Mouse (Mus musculus) heart, adult 11 months (tissue): ENCODE measurements at regions not wholly inside any gene's neighbourhood (a gene's known extent, or its start where the extent isn't known, plus 50 kb on each side); places are given as distances from the start of the nearest gene placed in this dataset.

ENCODE experiments used
- DNase-seq: peaks from one replicate; pipeline ENCODE4 v3.0.0; 2022

DNA sequence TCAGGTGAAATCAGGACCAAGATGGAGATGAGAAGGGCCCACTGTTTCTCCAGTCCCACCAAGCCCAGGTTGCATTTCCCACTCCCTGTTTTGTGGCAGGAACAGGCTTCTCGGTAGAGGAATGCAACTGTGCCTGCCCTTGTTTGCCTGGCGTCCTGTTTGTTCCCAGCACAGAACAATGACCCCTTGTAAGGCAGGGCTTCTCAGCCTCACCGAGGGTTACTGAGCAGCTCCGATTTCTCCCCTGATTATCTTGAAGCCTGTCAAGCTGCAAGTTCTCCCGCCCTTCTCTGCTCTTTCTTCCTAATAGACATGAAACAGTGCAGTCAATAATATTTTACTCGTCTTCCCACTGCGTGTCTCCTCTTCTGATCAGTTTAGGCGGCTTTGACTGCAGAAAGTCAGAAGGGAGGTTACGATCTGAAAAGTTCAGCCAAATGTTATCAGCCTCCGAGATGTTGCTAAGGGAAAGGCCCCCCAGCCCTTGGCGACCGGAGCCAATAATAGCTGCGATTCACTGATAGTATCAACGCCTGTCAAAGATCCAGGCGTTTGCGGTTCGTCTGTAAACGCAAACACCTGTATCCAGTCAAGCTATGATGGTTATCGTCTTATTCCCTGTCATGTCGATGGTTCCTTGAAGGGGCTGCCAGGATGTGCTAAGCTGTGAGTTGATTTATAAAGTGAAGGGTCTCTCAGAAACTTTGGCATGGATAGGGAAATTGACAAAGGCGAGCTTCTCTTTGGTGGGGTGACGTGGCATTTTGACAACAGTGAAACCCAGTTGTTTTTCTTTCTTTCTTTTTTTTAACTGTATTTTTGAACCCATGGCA lies 287.7 kb upstream of the Zfp507 start:
- DNase-seq = peak; percentile 75

DNA sequence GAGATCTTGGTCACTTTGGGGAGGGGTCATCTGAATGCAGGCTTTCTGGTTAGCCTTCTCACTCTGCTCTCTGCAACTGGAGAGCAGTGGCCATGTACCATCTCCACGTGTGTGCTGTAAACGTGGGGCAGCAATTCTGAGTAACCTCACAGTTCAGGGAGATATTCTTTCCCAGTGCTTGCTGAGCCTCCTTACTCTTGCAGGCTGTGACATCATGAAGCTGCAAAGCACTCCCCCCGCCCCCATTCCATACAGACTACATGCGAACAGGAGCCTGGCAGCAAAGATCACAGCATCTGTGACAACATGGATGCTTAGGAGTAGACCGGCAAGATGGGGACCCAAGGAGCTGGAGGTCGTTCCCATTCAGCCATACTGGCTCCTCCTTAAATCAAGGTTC lies 284.8 kb upstream of the Zfp507 start:
- peak; percentile 69 for DNase-seq

DNA sequence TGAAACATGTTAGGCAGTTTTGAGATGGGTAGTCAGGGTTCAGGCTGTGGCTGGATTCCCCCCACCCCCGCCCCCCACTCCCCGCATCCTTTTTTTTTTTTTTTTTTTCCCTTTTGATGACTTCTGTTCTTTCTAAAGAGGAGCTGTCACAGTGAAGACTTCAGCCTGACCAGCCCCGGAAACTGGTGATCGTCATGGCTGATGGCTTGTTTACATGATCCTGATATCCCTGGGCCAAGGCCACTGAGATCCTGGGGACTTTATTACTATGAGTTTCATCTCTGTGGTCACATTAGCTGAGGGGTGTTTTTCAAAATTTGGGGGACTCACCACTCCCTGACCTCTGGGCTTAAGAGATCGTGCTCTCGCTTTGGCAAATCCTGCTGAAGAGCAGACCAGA lies 275.9 kb upstream of the Zfp507 start:
- peak; percentile 86 for DNase-seq

DNA sequence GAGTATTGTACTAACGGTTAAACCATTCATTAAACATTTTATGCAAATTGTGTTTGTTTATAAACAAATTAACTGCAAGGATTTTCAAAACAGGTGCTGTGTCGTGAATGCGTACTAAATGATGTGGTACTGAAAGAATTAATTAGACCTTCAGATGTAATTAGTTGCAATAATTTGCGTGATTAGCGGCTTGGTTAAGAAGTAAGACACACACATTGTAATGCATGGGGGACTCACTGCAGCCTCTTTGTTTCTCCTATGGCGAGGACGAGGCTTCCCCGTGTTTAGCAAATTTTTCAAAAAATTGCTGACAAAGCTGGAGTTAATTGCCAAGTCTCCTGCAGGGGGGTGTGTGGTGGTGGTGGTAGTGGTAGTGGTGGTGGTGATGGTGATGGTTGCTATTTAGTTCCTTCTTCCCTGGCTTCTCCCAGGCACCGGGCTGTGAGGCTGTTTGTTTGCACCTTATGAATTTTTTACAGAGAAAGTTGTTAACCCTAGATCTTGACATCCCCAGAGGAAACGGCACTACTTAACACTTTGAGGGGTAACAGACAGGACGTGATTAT lies 275.4 kb upstream of the Zfp507 start:
- no peak for DNase-seq

DNA sequence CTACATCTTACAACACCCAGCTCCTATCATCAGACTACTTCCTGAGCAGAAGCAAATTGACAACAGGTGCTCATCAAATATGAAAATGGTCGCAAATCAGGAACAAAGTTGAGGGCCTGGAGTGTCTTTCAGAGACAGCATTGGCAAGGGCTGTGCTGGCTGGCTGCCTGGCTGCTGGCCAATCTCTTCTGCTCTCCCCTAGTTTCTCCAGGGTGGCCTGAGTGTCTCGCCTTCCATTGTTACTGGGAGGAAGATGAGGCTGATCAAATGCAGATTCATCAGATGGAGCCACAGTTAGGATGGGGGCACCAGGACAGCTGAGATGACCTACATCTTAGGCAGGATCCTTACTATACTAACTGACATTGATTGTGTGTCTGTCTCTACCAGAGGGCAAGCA lies 274.5 kb upstream of the Zfp507 start:
- DNase-seq = no peak

DNA sequence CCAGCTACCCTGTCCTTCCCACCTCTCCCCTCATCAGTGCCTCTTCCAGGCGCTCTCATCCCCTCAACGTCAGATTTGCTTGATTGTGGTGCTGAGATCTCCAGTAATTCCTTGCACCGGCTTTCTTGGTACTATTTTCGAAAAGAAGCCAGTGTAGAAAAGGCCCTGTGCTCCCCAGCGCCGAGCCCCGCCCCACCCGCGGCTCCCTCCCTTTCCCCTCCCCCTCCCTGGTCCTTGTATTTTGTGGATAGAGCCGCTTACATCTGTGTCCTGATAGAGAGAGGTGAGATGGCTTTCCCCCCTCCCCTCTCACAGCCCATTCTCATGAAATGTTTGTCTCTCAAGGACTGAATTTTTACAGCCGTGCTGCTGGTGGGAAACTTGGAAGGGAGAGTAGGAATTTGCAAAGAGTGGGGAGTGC lies 273.2 kb upstream of the Zfp507 start:
- DNase-seq = peak; percentile 90

DNA sequence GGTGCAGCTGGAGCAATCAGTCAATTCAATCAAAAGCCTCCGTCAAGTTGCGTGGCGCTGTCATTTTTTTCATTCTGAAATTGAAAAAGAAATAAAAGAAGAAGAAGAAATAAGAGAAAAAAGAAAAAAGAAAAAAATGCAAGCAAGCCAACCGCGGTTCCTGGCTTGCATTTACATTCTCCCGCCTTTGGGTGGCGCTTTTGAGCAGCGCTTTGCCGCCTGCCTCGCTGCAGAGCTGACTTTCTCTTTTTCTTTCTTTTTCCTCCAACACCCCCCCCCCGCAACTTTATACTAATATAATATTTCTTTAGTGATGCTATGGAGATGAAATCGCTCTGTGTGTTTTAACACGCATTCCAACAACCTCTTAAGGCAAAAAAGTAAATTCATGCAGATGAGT lies 269.0 kb upstream of the Zfp507 start:
- DNase-seq = no peak

DNA sequence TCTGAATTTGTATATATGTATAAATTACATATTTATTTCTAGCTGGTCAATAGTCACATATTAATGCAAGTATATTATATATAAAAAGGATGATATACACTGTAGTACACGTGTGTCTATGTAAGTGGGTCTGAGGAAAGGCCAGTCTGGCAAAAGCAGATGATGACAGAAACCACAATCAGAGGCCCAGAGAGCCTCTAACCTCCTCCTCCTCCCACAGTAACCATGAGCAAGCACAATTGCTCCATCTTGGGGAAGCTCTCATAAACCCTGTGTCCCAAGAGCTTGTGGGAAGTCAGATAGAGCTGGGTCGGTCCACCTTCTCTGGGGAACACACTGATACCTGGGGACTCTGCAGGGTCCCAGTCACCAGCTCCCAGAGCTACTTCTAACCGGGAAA lies 263.9 kb upstream of the Zfp507 start:
- DNase-seq = no peak

DNA sequence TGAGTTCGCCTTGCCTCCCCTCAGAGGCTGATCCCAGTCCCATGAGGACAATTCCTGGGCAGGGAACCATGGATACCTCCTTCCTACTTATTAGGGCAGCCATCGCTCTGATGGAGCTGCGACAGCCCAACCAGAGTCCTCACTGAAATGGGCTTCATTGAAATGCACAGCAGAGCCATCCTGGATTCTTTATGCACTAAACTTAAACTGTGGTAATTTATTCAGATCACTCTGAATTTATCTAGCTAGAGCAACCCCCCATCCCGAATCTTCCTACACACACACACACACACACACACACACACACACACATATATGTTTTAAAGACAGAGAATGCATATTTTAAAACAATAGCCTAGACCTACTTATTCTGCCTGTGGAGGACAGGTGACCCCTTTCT lies 258.9 kb upstream of the Zfp507 start:
- no peak for DNase-seq

DNA sequence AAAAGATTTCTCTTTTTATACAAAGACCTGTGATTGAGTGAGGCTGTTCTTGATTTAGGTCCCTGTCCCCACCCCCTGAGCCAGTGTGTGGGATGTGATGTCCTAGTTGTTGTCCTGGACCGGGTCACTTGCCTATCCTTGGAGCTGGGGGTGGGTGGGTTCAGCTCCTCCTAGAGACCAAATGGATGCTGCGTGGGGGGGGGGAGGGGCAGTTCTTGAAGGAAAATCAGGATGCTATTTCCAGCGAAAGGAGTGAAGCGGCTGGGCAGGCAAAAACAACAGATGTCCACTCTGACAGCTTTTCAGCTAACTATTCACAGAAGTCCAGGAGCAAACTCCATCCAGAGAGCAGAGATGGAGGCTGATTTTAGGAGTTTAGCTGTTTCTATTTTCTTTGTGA lies 257.6 kb upstream of the Zfp507 start:
- no peak for DNase-seq

DNA sequence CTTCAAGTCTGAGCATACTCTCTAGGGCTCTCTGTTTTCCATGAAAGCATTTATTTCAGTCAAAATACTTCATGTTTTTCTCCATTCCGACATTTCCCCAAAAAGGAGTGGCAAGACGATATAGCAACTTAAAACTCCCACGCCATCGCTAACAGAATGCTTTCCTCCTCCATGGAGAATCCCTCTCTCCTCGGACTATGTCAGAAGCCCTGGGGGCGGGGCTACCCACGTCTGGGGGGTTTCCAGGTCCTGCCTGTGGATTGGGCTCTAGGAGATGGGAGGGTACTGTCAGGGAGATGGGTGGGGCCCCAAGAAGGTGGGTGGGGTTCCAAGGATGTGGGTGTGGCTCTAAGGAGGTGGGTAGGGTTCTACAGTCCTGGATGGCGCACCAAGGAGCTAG lies 243.2 kb upstream of the Zfp507 start:
- DNase-seq = no peak

DNA sequence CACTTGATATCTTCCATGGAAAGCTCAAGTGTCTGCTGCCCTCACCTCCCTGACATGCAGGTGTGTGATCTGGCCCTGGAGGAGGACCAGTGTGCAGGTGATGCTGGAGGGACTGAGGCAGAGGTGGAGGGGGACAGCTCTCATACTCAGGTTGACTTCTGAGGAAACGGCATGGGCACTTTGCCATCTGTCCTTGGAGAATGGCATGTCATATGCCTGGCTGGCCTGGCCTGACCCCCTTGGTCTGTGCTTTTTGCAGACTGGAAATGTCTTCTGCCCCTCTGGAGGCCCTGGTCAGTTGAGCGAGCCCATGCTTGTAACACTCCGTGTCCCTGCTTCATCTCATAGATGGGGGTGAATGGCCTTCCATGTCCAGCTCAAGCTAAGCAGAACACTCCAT lies 229.1 kb upstream of the Zfp507 start:
- peak; percentile 82 for DNase-seq

DNA sequence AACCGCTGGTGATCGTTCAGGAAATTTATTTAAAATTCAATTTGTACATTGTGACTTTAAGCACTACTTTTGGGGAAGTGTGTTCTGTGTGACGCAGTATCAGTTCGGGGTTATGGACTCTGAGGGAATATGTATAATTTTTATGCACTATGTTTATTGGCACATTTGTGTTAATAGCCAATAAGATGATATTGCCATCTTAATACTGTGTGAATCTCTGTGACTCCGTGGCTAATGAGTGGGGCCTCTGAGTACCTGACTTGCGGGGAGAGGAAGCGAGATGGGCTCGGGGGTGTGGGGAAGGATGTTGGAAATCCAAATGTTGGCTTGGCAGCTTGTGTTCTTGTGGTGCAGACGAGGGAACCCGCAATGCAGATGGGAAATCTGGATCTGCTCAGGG lies 220.2 kb upstream of the Zfp507 start:
- DNase-seq = no peak

DNA sequence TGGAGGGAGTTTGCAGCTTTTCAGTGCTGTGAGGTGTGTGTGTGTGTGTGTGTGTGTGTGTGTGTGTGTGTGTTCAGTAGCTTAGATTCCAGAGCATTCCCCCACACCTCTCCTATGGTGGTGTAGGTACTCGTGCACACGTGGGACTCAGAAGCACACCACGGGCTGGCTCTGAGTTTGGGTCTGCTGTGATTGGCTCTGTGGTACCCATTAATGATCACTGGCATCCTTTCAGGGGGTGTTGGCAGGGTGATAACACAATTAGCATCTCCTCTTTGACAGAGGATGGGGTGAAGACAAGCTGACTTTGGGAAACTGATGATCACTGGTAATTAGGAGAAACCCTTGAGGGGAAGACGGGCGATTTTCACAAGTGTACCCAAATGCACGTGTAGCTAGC lies 219.7 kb upstream of the Zfp507 start:
- no peak for DNase-seq

DNA sequence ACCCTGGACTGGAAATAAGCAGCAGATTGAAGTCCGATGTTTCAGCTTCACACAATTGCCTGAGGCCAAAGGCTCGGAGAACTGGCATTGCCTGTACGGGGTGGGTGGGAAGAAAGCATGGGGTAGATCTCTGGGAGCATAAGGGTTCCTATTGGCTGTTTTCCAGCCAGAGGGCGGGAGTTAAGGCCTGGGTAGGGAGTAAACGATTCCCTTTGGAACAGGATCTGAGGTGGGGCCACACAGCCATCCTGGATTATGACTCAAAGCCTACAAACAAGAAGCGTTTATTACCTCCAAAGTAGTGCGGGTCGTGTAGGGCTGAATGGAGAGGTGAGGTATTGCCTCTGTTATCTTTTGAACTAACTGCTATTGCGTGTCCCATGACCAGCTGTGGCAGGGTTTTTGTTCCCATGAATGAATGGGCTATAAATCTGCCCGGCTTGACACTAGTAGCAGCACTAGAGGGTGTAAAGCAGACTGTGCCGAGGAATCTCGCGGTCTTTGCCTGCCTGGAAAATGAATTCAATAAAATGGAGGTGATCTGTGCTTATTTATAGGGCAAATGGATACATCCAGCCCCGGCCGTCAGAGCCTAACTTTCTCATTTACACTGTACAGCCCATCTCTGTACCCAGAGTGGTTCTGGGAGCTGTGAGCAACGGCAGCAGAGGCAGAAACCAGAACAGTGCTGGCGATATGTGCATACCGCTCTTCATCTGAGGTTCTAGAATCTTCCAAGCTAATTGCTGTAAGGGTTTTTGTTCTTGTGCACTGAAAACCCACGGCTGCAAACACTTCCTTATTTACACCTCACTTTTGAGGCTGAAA lies 214.3 kb upstream of the Zfp507 start:
- no peak for DNase-seq

DNA sequence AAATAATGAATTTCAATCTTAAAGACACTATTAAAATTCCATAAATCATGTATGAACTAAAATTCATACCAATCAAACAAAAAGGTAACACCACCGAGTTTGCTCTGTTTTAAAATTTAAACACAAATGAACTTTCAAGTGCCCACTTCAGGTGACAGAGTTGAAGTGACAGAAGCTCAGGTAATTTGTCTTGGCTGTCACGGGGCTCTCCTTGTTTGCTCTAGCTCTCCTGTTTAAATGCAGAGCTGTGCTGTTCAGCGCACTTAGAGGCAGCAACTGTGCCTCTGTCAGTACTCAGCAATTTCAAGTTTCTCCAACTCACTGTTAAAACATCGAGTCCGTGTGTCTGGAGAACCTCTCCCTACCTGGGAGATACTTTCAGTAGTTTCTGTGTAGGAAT lies 193.8 kb upstream of the Zfp507 start:
- DNase-seq = peak; percentile 34

DNA sequence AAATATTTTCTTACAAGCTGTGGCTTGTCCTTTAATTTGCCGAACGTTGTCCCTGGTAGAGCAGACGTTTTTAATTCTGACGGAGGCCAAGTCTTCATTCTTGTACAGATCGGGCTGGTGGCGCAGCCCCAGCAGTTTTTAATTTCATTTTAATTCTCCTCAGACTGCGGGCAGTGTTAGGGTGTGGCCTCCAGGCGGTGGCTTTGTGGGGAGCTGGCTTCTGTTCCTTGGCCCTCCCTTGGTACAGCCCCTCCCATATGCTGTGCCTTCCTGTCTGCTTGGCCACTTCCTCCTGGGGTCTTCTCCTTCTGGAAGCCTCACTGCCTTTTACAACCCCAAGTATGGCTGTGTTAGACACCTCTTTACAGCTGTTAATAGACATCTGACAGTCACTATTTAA lies 189.7 kb upstream of the Zfp507 start:
- DNase-seq = peak; percentile 74

DNA sequence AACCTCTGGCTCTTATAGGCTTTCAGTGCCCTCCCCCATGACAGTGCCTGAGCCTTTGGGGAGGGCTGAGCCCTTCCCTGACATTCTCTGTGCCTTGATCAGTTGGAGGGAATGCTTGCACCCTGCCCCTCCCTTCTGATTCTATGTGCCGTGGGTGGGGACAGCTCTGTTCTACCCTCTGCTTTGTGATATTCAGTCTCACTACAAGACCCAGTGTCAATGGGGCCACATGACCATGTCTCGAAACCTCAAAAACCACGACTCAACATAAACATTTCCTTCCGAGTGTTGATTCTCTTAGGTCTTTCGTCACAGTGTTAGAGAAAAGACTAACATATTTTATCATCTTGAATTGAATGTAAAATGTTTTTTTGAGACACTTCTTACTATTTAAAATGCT lies 188.3 kb upstream of the Zfp507 start:
- DNase-seq = peak; percentile 76

DNA sequence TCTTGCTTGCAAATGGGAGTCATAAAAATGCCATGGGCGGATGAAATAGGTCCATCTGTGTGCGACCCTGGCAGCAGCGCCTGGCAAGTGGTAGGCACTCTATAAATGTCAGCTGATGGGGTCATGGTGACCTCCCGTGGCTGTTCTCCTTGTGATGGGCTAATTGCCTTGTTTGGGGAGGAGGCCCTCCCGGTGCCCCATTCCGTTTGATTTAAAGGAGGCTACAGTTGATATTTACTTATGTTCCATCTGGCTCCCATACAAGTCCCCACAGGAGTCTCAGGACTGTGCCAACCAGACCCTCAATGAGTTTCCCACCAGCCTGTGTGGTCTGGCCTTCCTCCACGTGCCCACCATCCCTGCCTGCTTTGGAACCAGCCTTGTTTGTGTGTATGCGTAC lies 186.7 kb upstream of the Zfp507 start:
- peak; percentile 48 for DNase-seq

DNA sequence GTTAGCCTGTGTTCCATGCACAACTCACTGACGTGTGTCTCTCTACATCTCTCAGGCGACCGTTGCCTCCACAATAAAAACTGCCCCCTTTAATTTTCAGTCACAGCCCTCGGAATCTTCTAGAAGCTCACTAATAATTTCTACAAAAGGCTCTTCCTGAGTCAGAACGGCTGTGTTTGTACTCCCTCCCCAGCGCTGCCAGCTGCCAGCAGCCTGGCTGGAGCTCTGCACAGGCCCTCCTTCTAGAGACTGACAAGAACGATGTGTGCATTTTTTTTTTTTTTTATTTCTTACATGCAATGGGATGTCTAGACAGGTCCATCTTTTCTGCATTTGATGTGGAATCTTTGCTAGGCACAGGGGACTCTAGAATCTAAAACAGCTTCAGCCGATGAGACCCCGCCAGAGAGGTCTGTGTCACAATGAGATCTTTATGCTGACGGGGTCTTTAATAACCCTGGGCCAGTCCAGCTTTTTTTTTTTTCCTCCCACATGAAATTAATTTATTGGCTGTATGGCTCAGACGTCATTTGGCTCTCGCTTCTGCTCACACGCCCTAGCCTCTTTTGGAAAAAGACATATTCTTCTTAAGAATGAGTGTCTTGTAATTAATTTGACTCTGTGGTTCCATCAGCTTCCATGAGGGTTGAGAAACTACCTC lies 185.8 kb upstream of the Zfp507 start:
- DNase-seq = peak; percentile 64

DNA sequence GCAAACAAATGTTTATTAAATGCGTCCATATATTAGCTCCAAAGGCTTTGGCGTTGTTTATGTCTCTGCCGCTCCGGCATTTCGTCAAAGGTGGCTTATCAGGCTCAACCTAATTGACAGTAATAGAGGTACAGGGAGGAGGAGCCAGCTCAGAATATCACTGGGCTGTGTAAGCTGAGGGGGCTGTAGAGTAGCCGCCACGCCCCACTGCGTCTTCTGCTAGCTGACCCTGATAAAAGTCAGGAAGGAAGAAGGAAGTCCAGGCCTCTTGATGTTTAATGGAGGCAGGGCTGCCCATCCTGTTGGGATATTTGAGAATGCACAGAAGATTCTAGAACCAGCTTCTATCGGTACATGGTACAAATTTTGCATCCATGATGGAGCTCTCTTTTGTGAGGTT lies 175.2 kb upstream of the Zfp507 start:
- DNase-seq = no peak

DNA sequence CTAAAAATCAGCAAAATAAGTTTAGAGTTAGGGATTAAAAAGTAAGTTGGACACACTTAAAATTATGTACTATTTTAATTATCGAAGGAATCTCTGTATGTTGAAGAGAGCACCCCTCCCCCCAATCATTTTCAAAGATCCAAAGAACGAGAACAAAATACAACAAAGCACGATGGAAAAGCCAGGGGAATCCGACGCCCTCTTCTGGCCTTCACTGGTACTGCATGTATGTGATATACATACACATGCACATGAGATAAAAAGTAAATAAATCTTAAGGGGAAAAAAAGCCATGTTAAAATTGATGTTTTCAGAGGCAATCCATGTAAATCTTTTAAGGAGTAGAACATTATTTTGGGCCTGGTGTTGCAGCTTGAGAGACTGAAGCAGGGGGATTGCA lies 155.9 kb upstream of the Zfp507 start:
- no peak for DNase-seq

DNA sequence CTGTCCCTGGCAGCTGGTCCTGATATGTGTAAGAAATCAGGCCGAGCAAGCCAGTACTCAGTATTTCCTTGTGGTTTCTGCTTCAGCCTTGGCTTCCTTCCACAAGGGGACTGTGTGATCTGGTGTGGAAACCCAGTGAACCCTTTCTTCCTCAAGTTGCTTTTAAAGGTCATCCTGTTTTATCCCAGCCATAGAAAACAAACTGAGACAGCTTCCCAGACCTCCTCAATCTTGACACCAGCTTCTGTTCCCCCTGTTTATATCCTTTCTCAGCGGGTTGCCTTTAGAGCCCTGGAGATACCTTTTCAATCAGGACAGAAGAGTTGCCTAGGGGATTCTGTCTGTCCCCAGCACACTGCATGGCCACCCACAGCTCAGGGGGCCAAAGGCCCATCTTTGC lies 155.2 kb upstream of the Zfp507 start:
- no peak for DNase-seq

DNA sequence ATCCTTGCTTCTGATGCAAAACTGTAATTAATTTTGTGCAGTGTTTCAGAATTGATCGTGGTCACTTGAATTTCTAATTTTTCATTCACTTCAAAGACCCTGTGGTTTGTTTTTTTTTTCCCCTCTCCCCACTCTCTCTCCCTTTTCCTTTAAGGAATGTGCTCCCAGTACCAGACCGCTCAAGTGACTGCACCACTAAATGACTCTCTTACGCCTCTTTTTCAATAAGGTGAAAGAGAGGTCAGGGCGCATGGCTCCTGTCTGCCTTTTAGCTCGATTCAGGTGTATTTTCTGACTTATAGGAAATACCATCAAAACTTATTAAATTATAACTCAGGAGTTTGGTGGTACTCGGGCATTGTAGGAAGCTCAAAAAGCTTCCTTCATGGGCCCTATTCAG lies 146.0 kb upstream of the Zfp507 start:
- no peak for DNase-seq
